Mouse (Mus musculus): ENCODE results near the gene Procr. TPM values are rescaled to one million over a fixed set of nuclear protein-coding genes. Genes with fewer than 3 reads are reported as not detected.

Gene Procr
- polyA plus RNA-seq, 1 experiment from 2014 or later, result 1.5 TPM

DNA sequence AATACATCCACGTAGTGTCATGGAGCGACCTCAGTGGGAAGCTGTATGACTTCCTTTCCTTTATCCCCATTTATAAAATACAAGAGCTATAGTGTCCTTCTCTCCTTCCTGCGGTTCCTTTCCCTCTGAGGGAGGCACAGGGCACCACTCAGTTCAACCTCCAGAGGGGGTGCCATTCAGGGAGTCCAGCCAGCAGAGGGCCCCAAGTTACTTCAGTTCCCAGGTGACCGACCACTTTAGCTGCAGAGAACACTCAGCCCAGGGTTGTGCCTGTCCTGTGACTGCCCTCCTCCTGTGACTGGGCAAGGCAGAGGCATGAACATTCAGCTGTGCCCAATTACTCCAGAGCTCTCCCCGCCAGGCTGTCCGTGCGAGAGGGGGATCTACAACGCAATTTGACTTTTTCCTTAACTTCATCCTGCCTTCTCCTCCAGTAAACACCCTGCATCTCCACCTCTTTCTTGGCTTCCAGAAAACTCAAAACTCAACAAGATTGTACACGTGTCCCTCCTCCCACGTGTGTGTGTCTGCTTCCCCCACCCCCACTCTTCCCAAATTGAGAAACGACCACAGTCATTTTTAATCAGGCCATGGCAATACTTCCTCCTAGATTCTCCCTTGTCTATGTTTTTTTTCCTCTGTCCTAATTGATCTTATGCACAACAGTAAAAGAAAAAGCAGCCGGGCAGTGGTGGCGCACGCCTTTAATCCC is 6.1 kb downstream of the Procr start:
- Histone ChIP-seq H3K9me3 (replicated peaks) (no peaks in the 10 kb centered on the region), H3K4me2 (no peak overlapping the region), H3K4me3 (no peak overlapping the region), H3K27me3 (replicated peaks) (peaks cover 42% of the 10 kb centered on the region), H3K4me1 (no peaks in the 10 kb centered on the region), H3K36me3 (no peaks in the 10 kb centered on the region), H3K27ac (no peak overlapping the region), H3K9ac (no peak overlapping the region)
- 46% methylated on average over 14 of the region's 14 CpGs for WGBS (ENCODE audit: insufficient replicate concordance)
- ATAC-seq, result no peak

DNA sequence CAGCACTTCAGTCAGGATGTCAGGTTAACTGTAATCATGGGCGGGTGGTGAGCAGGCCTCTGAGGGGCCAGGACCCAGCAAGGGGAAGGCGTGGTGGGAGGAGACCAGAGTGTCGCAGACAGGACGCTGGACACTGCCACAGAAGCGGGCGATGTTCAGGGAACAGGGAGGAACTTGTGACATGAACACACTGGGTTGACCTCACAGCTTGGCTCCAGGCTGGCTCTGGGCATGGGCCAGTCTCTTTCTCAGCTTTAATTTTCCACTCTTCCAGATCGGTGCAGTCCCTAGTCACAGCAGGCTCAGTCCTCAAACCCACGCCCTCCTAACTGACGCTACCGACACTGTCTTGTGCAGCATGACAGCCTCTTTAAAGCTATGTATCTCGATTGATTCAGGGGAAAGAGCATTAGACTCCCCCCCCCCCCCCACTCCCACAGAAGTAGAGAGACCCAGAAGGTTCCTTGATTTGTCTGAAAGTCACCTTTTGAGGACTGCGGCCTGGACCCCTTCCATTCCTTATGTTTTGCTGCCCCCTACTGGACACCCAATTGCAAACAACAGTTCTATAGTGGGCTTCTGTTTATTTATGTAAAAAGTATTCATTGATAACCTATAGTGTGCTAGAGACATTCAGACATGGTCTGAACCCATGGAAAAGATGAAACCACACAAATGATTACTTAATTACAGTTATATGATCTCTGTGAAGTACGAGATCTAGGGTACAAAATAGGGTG is 13.9 kb downstream of the Procr start:
- Histone ChIP-seq H3K27ac (no peak overlapping the region), H3K9me3 (replicated peaks) (no peaks in the 10 kb centered on the region), H3K4me2 (no peak overlapping the region), H3K9ac (no peak overlapping the region), H3K36me3 (no peaks in the 10 kb centered on the region), H3K4me3 (no peak overlapping the region), H3K27me3 (replicated peaks) (peaks cover 35% of the 10 kb centered on the region), H3K4me1 (no peaks in the 10 kb centered on the region)
- ATAC-seq, result no peak
- WGBS (ENCODE audit: insufficient replicate concordance), result 53% methylated on average over 13 of the region's 13 CpGs

DNA sequence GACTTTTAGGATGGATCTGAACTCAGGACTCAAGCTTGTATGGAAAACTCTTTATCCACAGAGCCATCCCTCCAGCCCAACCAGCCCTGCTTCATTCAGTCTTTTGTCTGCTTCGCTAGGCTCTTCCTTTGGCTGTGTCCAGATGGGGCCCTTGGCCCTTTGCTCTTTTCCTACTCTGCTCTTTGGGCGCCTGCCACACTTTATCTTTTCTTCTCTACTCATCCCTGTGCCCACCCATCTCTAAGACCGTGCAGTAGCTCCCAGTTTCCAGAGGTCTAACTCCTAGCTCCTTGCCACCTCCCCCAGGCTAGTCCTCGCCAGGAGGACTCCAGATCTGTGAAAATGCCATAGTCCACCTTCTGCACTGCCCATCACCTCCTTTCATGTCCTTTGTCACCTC is 22.7 kb downstream of the Procr start:
- ATAC-seq, result no peak
- Histone ChIP-seq H3K4me1 (peaks cover 9% of the 10 kb centered on the region; the same call in 1 of the 2 replicates), H3K4me2 (no peak overlapping the region), H3K27ac (no peak overlapping the region), H3K9me3 (replicated peaks) (no peaks in the 10 kb centered on the region), H3K4me3 (no peak overlapping the region), H3K27me3 (replicated peaks) (peaks cover 88% of the 10 kb centered on the region), H3K9ac (no peak overlapping the region), H3K36me3 (no peaks in the 10 kb centered on the region)
- WGBS (ENCODE audit: insufficient replicate concordance), result 48% methylated on average over 4 of the region's 4 CpGs

DNA sequence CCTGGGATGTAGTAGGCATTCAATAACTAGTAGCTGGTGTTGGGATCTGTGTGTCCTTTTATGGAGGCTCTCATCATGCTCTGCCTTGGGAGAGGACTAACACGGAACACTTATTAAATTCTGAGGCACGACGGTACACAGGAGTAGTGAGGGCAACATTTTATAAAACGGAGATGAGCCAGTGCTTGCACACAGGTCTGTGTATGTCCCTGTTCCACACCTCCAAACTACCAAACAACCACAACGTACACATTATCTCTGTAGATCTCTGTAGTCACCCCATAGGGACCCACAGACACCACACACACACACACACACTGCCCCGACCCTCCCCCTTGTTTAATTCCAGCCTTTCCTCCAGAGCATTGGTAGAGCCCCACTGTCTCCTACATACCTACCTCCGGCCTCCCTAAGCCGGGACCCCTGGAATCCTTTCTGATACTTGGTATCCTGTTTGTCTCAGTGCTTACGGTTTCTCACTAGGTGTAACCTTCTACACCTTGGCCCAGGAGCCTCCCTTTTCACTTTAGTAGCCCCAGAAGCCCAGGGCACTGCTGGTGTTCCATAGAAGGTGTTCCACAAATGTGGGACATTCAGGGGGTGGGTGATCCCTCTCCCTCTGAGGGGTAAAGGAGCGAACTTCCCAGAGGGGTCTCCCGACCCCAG is 23.5 kb downstream of the Procr start:
- Histone ChIP-seq H3K36me3 (no peaks in the 10 kb centered on the region), H3K9me3 (replicated peaks) (no peaks in the 10 kb centered on the region), H3K27me3 (replicated peaks) (peaks cover 86% of the 10 kb centered on the region), H3K4me2 (peak overlapping the region; percentile 58), H3K4me3 (peak overlapping the region; percentile 56; the same call in 1 of the 2 replicates), H3K9ac (no peak overlapping the region), H3K27ac (no peak overlapping the region), H3K4me1 (peaks cover 9% of the 10 kb centered on the region; the same call in 1 of the 2 replicates)
- ATAC-seq, result no peak
- 46% methylated on average over 11 of the region's 11 CpGs for WGBS (ENCODE audit: insufficient replicate concordance)

DNA sequence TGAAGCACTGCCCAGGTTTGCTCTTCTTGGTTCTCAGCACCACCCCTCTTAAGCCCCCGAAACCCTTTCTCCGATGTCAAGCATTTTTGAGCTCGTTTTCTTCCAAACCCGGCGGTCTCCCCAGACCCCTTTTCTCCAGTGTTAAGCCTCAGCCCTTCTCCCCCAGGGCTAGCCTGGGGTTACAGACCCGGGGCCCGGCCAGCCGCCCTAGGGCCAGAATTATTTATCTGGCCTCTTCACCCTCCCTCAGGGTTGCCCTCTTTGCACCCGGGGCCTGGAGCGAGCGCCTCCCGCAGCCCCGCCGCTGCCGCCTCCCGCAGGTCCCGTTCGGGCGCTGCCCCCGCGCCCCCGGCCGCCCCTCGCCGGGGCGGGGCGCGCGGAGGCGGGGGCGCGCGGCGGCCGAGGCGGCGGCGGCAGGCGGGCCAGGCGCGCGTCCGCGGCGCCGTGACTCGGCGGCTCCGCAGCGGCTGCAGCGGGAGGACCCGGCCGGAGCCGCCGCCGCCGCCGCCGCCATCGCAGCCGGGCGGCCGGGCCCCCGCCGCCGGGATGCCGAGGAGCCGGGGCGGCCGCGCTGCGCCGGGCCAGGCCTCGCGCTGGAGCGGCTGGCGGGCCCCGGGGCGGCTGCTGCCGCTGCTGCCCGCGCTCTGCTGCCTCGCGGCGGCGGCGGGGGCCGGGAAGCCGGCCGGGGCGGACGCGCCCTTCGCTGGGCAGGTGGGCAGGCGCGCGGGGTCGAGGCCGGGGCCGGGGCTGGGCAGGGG is 24.2 kb downstream of the Procr start, which contains the start of gene Mmp24:
TSS of gene Mmp24 (plus strand) at position 416 of the 758 bp plus-strand sequence.
- no peak within 1 kb of the TSS for H3K9ac ChIP-seq
- 2% methylated on average over 90 of the region's 100 CpGs for WGBS (ENCODE audit: insufficient replicate concordance)
- no peaks in the 10 kb centered on the region for H3K9me3 ChIP-seq (replicated peaks)
- H3K27ac ChIP-seq, result no peak within 1 kb of the TSS
- H3K27me3 ChIP-seq (replicated peaks), result peaks cover 86% of the 10 kb centered on the region
- H3K4me1 ChIP-seq, result peaks cover 9% of the 10 kb centered on the region; the same call in 1 of the 2 replicates
- ATAC-seq, result no peak
- peak within 1 kb of the TSS; percentile 64 for H3K4me2 ChIP-seq
- H3K36me3 ChIP-seq, result no peaks in the 10 kb centered on the region
- H3K4me3 ChIP-seq, result peak within 1 kb of the TSS; percentile 56

DNA sequence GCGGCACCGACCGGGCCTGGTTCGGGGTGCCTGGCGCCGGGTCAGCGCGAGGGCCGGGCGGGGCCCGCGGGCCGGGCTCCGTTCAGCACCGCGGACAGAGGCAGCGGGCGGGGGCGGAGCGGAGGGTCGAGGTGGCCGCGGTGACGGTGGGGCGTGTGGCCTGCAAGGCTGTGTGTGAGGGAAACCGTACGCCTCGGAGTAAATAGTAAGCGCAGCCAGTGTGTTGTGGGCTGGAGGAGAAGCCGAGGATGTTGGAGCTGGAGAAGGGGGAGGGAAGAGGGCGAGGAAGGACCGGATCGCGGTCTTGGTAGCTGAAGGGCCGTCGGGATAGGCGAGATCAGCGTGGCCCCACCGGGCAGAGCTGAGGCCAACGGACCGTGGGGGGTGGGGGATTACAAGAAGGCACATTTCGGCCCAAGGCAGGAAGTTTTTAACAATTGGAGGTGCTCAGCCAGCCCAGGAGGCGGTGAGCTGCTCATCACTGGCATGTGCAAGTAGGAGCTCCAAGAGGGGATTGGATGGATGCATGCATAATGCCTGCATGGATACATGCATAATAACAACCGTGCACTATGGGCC is 24.9 kb downstream of the Procr start:
- Histone ChIP-seq H3K9me3 (replicated peaks) (no peaks in the 10 kb centered on the region), H3K27ac (no peak overlapping the region), H3K4me3 (peak overlapping the region; percentile 56), H3K4me2 (peak overlapping the region; percentile 64), H3K27me3 (replicated peaks) (peaks cover 84% of the 10 kb centered on the region), H3K36me3 (no peaks in the 10 kb centered on the region), H3K4me1 (peaks cover 9% of the 10 kb centered on the region; the same call in 1 of the 2 replicates), H3K9ac (no peak overlapping the region)
- WGBS (ENCODE audit: insufficient replicate concordance), result 1% methylated on average over 44 of the region's 44 CpGs
- ATAC-seq, result peak; percentile 32; the same call in 1 of the 2 replicates

DNA sequence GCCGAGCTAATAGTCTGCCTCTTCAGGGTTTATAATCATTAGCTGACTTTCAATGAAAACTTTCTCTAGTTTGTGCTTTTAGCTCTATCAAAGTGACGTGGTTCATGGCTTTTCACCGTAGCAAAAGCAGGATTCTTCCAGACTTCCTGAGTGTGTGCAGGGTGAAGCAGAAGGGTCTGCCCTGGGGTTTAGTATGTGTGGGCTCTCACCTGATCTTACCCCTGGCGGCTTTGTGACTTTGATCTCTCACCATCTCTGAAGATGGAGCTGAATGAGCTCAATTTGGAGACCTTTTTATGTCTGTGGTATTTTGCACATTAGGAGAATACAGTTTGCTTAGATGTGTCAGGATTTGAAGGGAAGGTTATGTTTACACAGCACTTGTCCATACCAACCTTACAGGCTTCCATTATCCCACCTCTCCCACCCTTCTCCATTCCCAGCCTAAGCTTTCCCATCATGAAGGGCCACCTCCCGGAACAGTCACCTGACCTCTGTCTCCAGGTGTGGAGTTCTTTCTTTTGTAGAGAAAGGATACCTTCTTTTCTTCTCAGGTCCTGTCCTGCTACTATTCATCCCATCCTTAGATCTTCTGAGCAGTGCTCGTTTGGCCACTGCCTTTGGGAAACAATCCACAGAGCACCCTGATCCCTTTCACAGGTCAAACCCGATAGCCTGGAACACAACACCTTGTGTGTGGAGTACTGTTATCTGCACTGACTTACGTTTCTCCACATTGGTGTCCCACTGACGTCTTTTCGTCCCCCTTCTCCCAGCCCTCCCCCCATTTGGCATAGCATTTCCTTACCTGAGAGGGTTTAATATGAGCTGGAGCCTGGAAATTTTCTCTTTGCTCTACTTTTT is 26.1 kb downstream of the Procr start:
- Histone ChIP-seq H3K36me3 (no peaks in the 10 kb centered on the region), H3K4me3 (no peak overlapping the region), H3K4me1 (peaks cover 9% of the 10 kb centered on the region; the same call in 1 of the 2 replicates), H3K9ac (no peak overlapping the region), H3K27ac (no peak overlapping the region), H3K9me3 (replicated peaks) (no peaks in the 10 kb centered on the region), H3K27me3 (replicated peaks) (peaks cover 77% of the 10 kb centered on the region), H3K4me2 (no peak overlapping the region)
- ATAC-seq, result no peak
- WGBS (ENCODE audit: insufficient replicate concordance), result 57% methylated on average over 10 of the region's 10 CpGs

DNA sequence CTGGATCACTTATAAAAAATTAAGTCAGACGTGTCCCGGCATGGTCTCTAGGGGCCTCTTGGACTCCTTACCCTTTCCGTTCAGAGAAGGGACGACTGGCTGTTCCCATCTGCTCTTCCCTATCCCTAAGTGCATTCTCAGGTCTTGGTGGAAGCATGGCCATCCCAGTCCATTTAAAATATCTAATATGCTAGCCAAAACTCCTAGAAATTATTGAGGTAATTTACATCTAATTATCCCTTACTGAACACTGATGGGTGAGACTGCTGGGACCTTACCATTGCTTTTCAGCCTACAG is 26.7 kb downstream of the Procr start:
- no peak overlapping the region for H3K4me2 ChIP-seq
- no peaks in the 10 kb centered on the region for H3K36me3 ChIP-seq
- H3K27me3 ChIP-seq (replicated peaks), result peaks cover 73% of the 10 kb centered on the region
- H3K27ac ChIP-seq, result no peak overlapping the region
- H3K4me1 ChIP-seq, result peaks cover 9% of the 10 kb centered on the region; the same call in 1 of the 2 replicates
- no peaks in the 10 kb centered on the region for H3K9me3 ChIP-seq (replicated peaks)
- no peak for ATAC-seq
- 69% methylated on average over 4 of the region's 4 CpGs for WGBS (ENCODE audit: insufficient replicate concordance)
- no peak overlapping the region for H3K4me3 ChIP-seq
- H3K9ac ChIP-seq, result no peak overlapping the region

GRCm38 (mm10) chr2:155778004-155778403 is 27.1 kb downstream of the Procr start:
- no peak overlapping the region for H3K4me2 ChIP-seq
- H3K27me3 ChIP-seq (replicated peaks), result peaks cover 72% of the 10 kb centered on the region
- H3K4me1 ChIP-seq, result peaks cover 9% of the 10 kb centered on the region; the same call in 1 of the 2 replicates
- H3K9ac ChIP-seq, result no peak overlapping the region
- no peak for ATAC-seq
- WGBS (ENCODE audit: insufficient replicate concordance), result 50% methylated on average over 6 of the region's 6 CpGs
- H3K36me3 ChIP-seq, result no peaks in the 10 kb centered on the region
- H3K9me3 ChIP-seq (replicated peaks), result no peaks in the 10 kb centered on the region
- H3K4me3 ChIP-seq, result no peak overlapping the region
- H3K27ac ChIP-seq, result no peak overlapping the region

GRCm38 (mm10) chr2:155779066-155779465 is 28.1 kb downstream of the Procr start:
- Histone ChIP-seq H3K4me2 (no peak overlapping the region), H3K27ac (no peak overlapping the region), H3K9ac (no peak overlapping the region), H3K27me3 (replicated peaks) (peaks cover 62% of the 10 kb centered on the region), H3K36me3 (no peaks in the 10 kb centered on the region), H3K9me3 (replicated peaks) (no peaks in the 10 kb centered on the region), H3K4me1 (peaks cover 9% of the 10 kb centered on the region; the same call in 1 of the 2 replicates), H3K4me3 (no peak overlapping the region)
- ATAC-seq, result no peak
- 44% methylated on average over 6 of the region's 7 CpGs for WGBS (ENCODE audit: insufficient replicate concordance)

Measured in liver, embryonic 12.5 days (tissue).